Mouse (Mus musculus): Measurements from ENCODE around the gene Zdhhc7.

- TF ChIP-seq EP300 (optimal IDR thresholded peaks at IDR 0.05) (no peak), CTCF (IDR thresholded peaks at IDR 0.05; ENCODE audit: low read depth) (no peak)
Observed at GRCm38 (mm10) chr8:120036578-120036977, 64.7 kb downstream of the Zdhhc7 start.
